Mouse (Mus musculus) thymus, adult 18-20 months (tissue): Measurements from ENCODE around the gene Bmpr1b.

Source experiments
- DNase-seq, 2 experiments: peaks; one replicate each; pipeline ENCODE4 v3.0.0; 2022; ENCODE audit warnings: mixed read lengths in 2 of 2

Bmpr1b gene

DNA sequence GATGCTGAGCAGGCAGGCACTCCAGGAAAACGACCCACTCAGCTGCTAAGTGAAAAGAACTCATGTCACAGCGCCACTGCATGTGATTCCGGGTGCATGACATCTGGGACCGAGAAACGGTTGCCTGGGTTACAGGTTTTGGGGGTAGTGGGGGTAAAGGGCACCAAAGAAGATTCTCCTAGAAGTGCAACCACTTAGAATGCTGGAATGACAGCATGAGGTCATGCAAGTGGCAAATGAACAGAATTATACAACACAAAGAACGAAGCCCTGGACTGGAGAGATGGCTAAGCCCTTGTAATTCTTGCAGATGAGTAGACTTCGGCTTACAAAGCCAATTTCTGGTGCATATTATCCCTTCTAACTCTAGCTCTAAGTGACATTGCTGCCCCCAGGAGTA, 184.7 kb downstream of the Bmpr1b start:
- DNase-seq: no peak

DNA sequence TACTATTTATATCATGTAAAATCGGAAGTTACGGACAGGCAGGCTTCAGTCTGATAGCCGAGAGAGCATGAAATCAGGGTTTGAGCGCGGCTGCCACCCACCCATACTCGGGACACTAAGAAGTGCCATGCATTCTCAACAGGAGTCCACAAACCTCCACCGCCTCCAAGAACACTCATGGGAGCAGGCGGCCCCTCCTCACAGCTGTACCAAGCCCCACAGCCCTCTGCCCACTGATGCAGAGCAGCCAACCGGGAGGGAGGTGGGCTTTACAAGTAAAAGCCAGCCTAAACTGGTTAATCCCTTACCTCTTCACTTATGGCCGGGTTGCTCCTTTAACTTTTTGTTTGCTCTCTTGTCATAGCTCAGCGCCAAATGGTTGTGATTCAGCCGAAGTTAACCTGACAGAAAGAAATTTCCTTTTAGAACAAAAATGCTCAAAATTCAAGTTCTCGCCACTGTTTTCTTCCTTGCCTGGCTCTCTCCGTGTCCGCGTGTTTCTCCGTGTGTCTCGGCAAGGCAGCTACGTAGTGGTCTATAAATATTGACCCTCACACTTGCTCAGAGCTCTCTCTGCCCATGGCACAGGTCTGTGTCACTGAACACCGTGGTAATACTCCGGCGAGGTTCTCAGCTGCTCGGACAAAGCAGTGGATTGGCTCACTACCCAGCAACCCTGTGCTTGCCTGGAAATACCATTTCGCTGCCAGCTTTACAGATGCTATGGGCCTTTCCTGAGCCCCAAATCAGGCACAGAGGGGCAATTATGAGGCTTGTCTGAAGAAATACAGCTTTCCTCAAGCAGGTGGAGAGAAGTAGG, 187.4 kb downstream of the Bmpr1b start:
- no peak for DNase-seq

DNA sequence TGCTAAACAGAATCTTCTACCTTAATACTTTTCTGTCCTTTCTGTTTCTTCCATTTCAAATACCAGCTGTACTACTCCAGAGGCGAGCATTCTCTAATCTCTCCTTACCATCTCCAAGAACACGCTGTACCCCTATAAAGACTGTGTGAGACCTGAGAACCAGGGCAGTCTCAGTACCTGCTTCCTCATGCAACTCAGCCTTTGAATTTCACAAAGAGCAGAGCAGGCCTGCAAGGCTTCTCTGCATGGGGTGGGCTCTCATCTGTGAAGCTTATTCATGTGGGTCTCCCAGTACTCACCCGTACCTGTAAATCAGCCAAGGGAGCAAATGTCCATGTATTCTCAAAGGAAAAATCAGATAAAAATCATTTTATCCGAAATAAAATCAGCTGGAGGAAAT, 203.0 kb downstream of the Bmpr1b start:
- DNase-seq: no peak

DNA sequence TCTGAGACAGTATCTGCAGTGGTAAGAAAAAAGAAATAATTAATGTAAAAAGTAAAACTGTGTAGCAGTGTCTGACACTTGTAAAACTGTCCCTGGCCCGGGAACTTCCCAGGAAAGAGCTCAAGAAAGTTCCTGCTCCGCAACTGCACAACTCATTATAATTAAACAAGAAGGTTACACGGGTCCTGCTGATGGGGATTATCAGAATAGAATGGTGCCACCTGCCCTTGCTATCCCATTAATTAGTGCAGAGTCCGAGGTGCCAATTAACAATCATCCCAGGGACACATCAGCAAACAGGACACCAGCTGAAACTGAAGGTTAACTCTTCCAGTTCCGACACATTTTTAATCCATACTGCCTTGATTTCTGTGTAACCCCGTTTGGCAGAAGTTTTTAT, 216.3 kb downstream of the Bmpr1b start:
- no peak for DNase-seq

DNA sequence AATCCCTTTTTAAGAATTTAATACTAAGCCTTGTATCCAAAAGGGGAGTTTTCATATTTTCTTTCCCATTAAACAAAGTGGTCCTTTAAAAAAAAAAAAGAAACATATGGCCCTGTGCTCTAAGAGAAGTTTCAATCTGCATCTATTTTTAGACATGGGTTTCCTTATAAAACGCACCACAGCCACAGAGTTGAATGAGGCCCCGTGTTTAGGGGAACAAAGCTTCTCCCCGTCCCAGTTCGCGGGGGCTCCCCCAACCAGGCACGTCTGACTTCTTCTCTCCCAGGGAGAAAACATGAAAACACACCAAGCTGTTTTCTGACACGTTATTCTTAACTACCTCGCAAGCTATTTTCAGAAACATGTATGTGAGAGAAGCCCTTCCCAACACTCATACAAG, 218.6 kb downstream of the Bmpr1b start:
- no peak for DNase-seq

DNA sequence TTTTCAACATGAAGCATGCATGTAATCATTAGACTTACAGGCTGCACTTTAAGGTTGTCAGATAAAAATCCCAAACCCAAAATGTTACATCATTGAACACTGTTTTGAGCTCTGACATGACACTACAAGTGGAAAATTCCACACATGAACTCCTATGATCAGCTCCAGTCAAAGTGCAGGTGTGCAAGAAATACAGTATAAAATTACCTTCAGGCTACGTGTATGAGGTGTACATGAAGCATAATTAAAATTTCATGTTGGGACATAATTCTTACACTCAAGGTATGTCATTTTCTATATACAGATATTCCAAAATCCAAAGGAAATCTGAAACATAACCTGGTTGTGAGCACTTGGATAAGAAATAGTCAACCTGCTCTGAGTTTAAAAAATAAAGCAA, 220.7 kb downstream of the Bmpr1b start:
- no peak for DNase-seq

DNA sequence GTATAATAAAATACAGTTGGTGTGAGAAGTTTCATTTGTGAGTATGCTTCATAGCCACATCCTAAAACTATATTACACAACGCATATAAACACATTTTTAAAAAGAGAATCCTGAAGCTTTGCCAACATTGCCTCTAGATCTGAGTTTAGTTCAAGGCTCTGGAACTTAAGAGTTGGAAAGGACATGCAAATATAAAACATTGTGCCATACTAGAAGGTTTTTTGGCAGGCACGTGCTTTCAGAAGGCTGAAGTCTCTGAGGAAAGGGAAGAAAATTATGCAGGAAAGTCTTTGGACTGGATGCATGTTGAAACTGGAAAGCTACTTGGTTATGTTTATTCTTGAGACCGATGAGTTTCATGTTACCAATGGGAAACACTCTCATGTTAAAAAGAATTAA, 221.1 kb downstream of the Bmpr1b start:
- DNase-seq: no peak

DNA sequence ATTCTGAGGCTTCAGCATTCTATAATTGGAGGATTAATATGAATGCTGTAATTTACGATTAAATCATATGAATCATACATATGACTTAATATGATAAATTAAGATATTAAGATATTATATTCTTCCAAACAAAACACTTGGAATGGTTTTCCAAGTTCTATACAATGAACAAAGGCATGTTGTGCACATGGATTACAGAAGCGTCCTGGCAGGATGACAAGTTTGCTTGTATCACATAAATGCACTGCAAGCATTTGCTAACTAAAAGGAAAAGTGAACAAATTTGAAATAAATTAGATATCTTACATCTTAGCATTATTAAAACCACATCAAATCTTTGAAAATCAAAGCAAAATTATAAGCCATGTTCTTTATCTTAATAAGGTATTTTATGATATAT, 222.4 kb downstream of the Bmpr1b start:
- no peak for DNase-seq

DNA sequence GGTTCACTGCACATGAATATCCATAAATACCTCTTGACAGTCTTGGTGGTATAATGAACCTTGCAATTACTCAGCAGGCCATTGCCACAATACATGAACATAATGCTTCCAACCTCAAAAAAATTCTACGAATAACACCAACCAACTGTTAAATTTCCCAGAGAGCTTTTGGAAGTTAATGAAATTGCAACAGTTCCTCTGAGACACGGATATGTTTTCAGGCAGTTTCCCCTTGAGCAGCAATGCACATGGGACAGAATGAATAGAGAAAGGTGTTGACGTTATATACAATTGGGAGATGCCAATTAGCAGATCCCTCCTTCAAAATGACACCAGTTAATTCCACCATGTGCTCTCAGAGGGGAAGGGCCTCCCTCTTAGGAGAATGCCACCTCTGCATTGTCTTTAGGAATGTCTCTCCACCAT, 225.9 kb downstream of the Bmpr1b start:
- DNase-seq: no peak

DNA sequence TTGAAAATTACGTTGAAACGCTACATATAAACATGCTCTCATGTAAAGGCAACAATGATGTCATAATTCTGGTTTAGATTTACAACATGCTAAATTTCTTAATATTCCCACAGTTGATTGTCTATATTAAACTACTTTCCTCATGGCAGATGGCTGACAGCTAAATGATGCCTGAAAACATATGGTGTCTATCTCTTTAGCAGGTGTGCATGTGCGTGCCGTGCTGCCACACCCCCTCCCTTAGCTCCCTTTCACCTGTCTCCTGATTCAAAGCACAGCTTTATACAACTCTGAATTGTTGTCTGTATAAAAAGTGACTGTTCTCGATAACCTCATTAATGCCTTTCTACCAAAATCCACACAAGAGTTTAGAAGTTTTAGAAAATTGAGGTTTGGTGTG, 229.0 kb downstream of the Bmpr1b start:
- DNase-seq: no peak

DNA sequence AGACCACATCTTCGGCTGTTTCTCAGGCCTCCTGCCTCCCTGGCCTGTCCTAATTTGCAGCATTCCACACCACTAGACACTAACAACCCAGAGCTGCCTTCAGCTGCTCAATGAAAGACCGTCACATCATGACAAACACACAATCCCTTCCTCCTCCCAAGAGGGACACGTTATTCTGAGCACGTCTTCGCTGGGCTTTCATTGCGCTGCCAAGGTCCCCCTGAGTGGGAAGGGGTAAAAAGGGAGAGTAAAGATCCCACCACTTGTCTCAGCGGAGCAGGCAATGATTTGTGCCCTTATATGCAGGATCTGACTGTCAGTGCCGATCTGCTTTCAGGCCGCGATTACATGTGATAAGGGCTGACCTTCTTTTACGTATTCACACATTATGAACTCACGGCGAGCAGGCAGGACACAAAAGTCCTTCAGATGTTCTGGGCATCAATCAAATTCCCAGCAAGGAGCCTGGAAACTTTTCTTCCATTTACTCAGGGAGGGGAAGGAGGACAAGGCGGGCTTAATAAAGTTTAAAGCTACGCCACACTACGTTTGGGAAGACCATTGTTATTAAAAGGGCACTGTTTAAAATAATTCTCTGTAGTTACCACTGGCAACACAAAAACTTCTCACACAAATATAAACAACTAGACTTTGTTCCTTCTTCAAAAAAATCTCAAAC, 232.5 kb downstream of the Bmpr1b start:
- no peak for DNase-seq

DNA sequence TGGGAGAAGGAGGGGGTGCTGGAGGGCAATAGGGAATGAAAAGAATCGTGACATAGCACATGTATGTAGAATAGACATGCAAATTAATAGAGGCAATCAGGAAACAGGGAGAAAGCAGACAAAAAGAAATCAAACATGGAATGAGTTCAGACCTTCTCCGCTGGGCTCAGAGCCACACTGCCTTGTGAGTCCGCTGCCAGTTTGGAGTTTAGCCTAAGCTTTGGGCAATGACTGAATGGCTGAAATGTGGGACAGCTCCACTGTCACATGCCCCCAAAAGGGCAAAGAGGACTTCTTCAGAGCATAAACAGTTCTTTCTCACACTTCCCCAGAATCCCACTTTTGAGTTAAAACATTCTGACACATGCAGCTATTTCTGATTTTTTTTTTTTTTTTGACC, 236.3 kb downstream of the Bmpr1b start:
- no peak for DNase-seq

DNA sequence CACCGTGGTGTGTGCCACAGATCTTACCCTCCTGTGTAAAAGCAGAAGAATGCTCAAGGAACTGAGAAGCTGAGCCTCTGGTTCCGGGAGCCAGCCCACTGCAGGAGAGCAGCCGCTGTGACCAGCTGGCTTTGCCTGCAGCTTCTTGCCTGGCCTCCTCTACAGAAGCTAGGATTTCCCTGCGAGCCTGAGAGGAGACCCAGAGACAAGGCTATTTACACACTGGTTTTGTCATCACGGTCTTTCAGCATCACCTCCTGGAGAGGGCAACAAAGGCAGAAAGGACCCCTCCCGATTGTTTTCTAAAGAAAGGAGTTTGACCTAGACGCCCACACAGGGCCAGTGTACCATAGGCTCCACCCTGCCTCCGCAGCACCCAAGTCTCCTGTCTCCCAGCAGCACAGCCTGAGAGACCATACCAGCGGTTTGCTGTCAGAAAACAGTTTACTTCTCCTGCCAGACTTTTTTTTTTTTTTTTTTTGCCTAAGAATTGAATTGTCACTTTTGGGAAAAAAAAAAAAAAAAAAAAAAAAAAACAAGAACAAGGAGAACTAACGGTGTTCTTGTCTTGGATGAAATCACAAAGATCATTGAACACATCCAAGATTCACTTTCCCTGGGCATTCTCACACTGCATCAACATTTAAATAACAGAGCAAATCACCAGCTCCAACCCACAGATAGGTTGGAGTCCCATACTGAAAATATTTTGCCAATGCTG, 237.7 kb downstream of the Bmpr1b start:
- DNase-seq: no peak

DNA sequence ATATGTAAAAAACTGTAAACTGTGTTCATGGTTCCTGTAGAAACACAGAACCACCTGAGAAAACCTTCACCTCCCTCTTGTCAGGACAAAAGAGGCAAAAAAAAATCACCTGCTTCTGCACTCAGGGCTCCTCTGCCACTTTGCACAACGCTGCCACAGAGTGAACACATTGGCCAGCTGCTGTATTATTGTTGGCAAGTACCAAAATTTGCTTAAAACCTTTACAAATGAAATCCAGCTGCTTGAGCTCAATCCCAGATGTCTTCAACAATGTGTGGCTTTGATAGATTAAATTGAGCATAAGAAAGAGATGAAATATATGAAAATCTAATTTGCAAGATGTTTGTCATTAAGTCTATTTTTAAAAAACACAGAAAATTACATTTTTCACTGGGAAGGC, 245.8 kb downstream of the Bmpr1b start:
- no peak for DNase-seq

DNA sequence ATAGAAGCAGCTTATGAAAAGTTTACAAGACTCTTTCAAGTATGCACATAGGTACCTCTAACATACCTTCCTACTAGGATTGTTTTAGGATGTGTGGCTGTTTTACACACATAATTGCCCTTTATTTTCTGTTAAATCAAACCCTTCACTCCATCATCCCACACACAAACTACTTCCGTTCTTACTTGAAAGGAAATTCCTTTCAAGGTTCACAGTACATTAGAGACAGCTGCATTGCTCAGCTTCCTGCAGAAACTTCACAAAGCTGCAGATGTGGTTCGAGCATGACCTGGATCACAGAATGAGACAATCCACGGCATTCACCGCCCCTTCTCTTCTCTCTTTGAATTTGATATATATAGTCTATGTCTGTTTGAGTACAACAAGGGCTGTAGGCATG, 248.1 kb downstream of the Bmpr1b start:
- no peak for DNase-seq

DNA sequence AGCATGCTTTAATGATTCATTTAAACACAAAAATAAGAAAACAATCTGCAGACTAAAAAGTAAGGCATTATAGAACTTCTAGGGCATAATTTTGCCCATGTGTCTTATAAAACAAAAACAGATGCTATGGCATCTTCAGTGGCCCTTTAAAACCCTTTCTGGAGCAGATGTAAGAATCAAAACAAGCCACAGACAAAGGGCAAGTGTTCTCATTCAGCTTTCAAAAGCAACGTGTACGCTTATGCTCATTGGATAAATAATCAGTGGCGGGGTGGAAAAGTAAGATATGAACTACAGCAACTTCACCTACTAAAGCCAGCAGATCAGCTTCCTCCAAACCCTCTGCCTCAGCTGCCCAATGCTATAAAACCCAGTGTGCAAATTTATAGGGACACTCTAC, 249.6 kb downstream of the Bmpr1b start:
- no peak for DNase-seq

DNA sequence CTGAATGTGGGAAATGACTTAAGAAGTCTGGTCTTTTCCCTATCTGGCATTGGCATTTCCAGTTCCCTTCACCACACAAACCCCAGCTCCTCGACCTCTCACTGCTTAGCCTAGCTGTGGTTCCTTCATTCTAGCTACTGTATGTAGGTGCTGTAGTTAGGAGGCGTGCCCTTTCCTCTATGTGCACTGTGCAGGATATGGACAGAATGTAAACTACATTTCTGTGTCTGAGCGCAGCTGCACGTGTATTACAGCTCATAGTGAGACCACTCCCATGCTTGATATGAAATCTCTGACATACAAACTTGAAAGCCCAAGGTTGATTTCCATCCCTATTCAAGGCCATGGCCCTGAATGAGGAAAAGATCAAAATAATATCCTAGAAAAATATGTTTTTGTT, 252.1 kb downstream of the Bmpr1b start:
- DNase-seq: no peak

DNA sequence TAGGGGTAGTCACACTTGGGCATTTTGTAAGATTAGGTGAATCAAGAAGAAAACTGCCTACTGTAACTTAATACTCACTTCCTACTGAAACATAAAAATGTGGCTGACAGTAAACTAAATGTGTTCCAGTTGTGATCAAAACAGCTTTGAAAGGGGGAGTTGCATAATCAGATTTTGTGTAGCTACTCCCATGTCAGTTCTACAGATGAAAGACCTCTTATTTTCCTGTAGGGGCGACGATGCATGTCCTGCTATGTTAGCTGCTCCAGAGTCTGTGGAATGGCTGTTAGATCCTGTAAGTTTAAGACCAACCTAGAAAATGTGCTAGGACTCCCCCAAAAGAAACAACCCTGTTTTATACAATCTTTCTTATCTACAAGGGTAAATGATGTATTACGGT, 253.2 kb downstream of the Bmpr1b start:
- DNase-seq: no peak

DNA sequence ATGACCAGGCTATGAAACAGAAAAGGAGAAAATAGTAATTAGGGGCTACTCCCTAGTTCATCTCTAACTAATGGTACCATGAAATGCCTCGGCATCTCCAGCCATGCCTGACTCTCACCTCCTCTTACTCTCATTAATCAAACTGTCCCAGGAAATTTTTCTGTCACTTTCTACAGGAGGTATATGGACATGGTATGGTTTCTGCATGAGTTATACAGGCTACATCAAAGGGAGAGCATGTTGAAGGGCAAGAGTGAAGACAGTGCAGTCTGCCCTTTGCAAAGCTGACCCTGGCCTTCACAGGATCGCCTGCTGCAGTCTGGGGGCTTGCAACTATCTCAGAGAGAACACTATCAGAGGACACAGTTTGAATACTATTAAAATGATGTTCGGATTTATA, 254.6 kb downstream of the Bmpr1b start:
- no peak for DNase-seq

DNA sequence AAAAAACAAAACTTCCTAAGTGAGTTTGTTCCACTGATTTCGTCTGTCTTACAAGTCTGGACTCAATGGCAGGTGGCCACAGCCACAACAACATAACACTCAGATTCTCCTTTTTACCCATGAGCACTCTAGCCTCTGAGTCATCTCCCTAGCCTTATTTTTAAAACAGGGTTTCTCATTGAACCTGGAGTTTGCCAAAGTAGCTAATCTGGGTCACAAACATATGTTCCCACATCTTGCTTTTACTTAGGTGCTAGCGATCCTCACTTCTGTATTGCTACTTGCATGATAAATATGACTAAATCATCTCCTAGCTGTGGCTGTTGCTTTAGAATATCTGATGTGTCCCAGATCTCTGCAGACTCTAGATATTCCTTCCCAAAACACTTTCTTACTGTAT, 260.1 kb downstream of the Bmpr1b start:
- no peak for DNase-seq

DNA sequence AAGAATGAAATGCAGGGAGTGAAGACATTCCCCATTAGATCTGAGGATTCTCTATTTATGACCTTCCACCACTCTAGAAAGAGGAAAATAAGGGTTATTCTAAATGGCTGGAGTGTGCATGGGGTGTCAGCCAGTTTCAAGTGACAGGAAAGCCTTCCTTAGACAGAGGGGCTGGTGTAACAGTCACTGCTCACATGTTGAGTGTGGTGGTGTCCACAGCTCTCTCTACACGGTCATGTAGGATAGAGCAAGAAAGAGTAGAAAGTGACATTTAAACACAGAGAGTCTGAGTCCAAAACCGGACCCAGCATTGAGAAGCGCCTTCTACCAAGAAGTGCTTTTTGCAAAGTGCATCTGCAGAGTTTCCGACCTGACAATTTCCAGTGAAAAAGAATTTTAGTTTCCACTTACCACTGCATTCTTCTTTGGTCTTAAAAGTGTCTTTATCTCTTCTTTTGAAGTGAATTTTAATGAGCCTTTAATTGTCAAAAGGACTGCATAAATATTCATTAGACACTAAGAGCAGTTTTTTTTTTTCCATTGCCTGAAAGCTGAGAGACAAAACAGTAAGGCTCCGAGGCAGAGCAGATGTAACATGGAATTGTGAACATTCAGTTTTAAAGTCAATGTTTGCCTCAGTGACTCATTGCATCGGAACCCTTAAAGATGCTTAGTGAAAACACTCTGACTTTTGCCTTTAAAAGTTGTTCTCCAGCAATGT, 263.2 kb downstream of the Bmpr1b start:
- no peak for DNase-seq

DNA sequence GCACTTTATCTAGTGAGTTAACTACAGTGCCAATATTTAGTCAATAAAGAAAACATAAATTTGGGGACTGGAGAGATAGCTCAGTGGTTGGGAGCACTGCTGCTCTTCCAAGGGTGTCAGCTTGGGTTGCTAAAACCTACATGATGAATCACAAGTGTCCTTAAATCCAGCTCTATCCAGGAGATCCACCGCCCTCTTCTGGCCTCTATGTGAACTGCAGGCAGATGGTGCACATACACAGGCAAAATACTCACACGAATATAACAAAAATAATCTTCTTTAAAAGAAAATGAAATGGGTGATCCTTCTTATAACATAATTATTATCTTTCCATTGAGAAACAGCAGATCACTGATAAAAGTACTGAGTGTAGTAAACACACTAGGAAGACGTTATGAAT, 268.9 kb downstream of the Bmpr1b start:
- DNase-seq: no peak

DNA sequence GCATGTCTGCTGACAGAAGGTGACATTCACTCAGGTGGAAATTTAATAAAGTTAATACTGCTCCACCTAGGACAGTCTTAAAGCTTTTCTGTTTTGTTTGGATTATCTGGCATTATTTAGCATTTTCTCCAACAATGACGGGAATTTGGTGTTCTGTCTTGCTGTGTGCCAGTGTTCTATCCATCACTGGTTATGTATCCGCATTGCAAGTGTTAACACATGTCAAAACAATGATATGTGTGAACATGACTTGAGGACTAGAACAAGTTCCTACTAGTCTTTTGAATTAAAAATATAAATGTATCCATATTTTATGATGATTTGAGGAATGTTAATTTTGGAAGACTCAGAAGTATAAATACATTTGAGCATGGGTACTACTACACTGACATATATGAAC, 269.7 kb downstream of the Bmpr1b start:
- no peak for DNase-seq
